Comparison of ENCODE assay signal across 8 mouse cellular contexts in genomic region chr11:97994539-97995100, GRCm38 (mm10). TPM values are rescaled to one million over a fixed set of nuclear protein-coding genes. Genes with fewer than 3 reads are reported as not detected.
DNase-seq lines count a peak whose midpoint lies in the region; ATAC-seq and TF ChIP-seq lines count a peak whose summit lies in the region.

No protein-coding gene starts in this region.

- 0 out of 2 replicates have a peak, but pooled peaks cover 3% of the 10 kb centered on the region for H3K36me3 ChIP-seq in E14TG2a.4 (ENCODE audit: insufficient read depth, low read length)
- H3K36me3 ChIP-seq in embryonic facial prominence, embryonic 13.5 days = no peaks in the 10 kb centered on the region
- no peaks in the 10 kb centered on the region for H3K36me3 ChIP-seq in heart, embryonic 13.5 days
- no peaks in the 10 kb centered on the region for H3K36me3 ChIP-seq in kidney, postnatal 0 days (ENCODE audit: insufficient read depth, low read length)
- H3K36me3 ChIP-seq in macrophage (ENCODE audit: inconsistent target) = peaks cover 10% of the 10 kb centered on the region; the same call in 1 of the 2 replicates

- H3K4me1 ChIP-seq in E14TG2a.4 (replicated peaks; ENCODE audit: low read depth, low read length) = peaks cover 36% of the 10 kb centered on the region
- H3K4me1 ChIP-seq in embryonic facial prominence, embryonic 13.5 days = peaks cover 20% of the 10 kb centered on the region
- peaks cover 28% of the 10 kb centered on the region for H3K4me1 ChIP-seq in heart, embryonic 13.5 days
- 0 out of 2 replicates have a peak, but pooled peaks cover 5% of the 10 kb centered on the region for H3K4me1 ChIP-seq in kidney, postnatal 0 days (replicated peaks; ENCODE audit: insufficient read depth, low read length)

- peaks cover 12% of the 10 kb centered on the region; the same call in 1 of the 2 replicates for H3K79me2 ChIP-seq in macrophage (ENCODE audit: inconsistent target)

- H3K9ac ChIP-seq in embryonic facial prominence, embryonic 13.5 days = peak overlapping the region; percentile 74; the same call in 1 of the 2 replicates
- peak overlapping the region; percentile 77 for H3K9ac ChIP-seq in heart, embryonic 13.5 days
- peak overlapping the region; percentile 43; the same call in 1 of the 2 replicates for H3K9ac ChIP-seq in kidney, postnatal 0 days (ENCODE audit: low read depth, low read length)

- 8% methylated on average over 13 of the region's 13 CpGs for WGBS in embryonic facial prominence, embryonic 13.5 days
- 4% methylated on average over 13 of the region's 13 CpGs for WGBS in heart, embryonic 13.5 days
- 7% methylated on average over 13 of the region's 13 CpGs for WGBS in kidney, postnatal 0 days
- 3% methylated on average over 13 of the region's 13 CpGs for WGBS in macrophage (ENCODE audit: missing documents)

- peak; percentile 67 for TF ChIP-seq CTCF in E14TG2a.4 (conservative IDR thresholded peaks at IDR 0.05; ENCODE audit: low read length)
- peak; percentile 79 for TF ChIP-seq CTCF in kidney, postnatal 0 days (IDR thresholded peaks at IDR 0.05; ENCODE audit: low read depth)

- peak overlapping the region; percentile 78 for H3K4me3 ChIP-seq in E14TG2a.4 (replicated peaks; ENCODE audit: low read length)
- H3K4me3 ChIP-seq in embryonic facial prominence, embryonic 13.5 days = peak overlapping the region; percentile 55
- H3K4me3 ChIP-seq in heart, embryonic 13.5 days = peak overlapping the region; percentile 62
- H3K4me3 ChIP-seq in kidney, postnatal 0 days (replicated peaks; ENCODE audit: low read depth, low read length) = peak overlapping the region; percentile 43
- H3K4me3 ChIP-seq in macrophage (ENCODE audit: inconsistent target) = peak overlapping the region; percentile 50

- H3K9me3 ChIP-seq in E14TG2a.4 (ENCODE audit: low read length) = no peaks in the 10 kb centered on the region
- no peaks in the 10 kb centered on the region for H3K9me3 ChIP-seq in embryonic facial prominence, embryonic 13.5 days
- no peaks in the 10 kb centered on the region for H3K9me3 ChIP-seq in heart, embryonic 13.5 days
- H3K9me3 ChIP-seq in kidney, postnatal 0 days (replicated peaks; ENCODE audit: low read length) = no peaks in the 10 kb centered on the region

- H3K4me2 ChIP-seq in embryonic facial prominence, embryonic 13.5 days = peak overlapping the region; percentile 94
- peak overlapping the region; percentile 97 for H3K4me2 ChIP-seq in heart, embryonic 13.5 days
- peak overlapping the region; percentile 75 for H3K4me2 ChIP-seq in kidney, postnatal 0 days (ENCODE audit: low read length)

- DNase-seq in adrenal gland, postnatal 25 days = peak; percentile 85
- DNase-seq in kidney, postnatal 0 days (ENCODE audit: low spot score) = peak; percentile 75
- DNase-seq in right cerebral cortex, postnatal 4 days = peak; percentile 73

- no peak; the same call in 1 of the 2 replicates for ATAC-seq in embryonic facial prominence, embryonic 13.5 days (ENCODE audit: insufficient number of reproducible peaks, insufficient read depth, low FRiP score, low TSS enrichment, low read depth)
- no peak for ATAC-seq in heart, embryonic 13.5 days (ENCODE audit: extremely low read depth, insufficient number of reproducible peaks, low FRiP score, low TSS enrichment)
- ATAC-seq in kidney, postnatal 0 days (replicated peaks; ENCODE audit: low FRiP score, low read depth) = peak; percentile 37
- ATAC-seq in activated CD4-positive, CD25-positive, alpha-beta regulatory T cell, adult 4 months = no peak

- peaks cover 9% of the 10 kb centered on the region; the same call in 1 of the 2 replicates for H3K27me3 ChIP-seq in E14TG2a.4 (ENCODE audit: insufficient read depth, low read length)
- 0 out of 2 replicates have a peak, but pooled peaks cover 2% of the 10 kb centered on the region for H3K27me3 ChIP-seq in embryonic facial prominence, embryonic 13.5 days
- peaks cover 60% of the 10 kb centered on the region for H3K27me3 ChIP-seq in heart, embryonic 13.5 days (replicated peaks)
- H3K27me3 ChIP-seq in kidney, postnatal 0 days (ENCODE audit: insufficient read depth, low read length) = no peaks in the 10 kb centered on the region

- H3K27ac ChIP-seq in embryonic facial prominence, embryonic 13.5 days = no peak overlapping the region
- no peak overlapping the region for H3K27ac ChIP-seq in heart, embryonic 13.5 days (replicated peaks)
- H3K27ac ChIP-seq in kidney, postnatal 0 days = no peak overlapping the region
- peak overlapping the region; percentile 22; the same call in 1 of the 2 replicates for H3K27ac ChIP-seq in macrophage

RNA-seq across cellular contexts. Expression of gene Arl5c, which starts 1.4 kb away (rescaled TPM):
- 0.79 TPM in 1 of 2 replicates, not detected in the other for total RNA-seq in adrenal gland, postnatal 25 days (2021)
- 9.6 and 14.7 TPM in 2 replicates for polyA plus RNA-seq in embryonic facial prominence, embryonic 13.5 days (2015; fragmentation: Nextera tagmentation; extraction: Ambion mirVana)
- polyA plus RNA-seq in heart, embryonic 13.5 days (2015; fragmentation: Nextera tagmentation; extraction: Ambion mirVana) = 4.6 and 5.1 TPM in 2 replicates
- polyA plus RNA-seq in kidney, postnatal 0 days (2015; fragmentation: Nextera tagmentation; extraction: Ambion mirVana) = 2.0 and 3.1 TPM in 2 replicates
- 1,000 to 10,000 TPM in 2 of 26 experiments, 100 to 1,000 TPM in 20, 10 to 100 TPM in 4; 31.1 to 1,259 (median 293) TPM for total RNA-seq in macrophage (2018; cell fraction: chromatin; rRNA removed)
- total RNA-seq in macrophage (2018; cell fraction: cytosol; rRNA removed) = 100 to 1,000 TPM in 11 of 26 experiments, 10 to 100 TPM in 15; 31.4 to 249 (median 89.3) TPM
- 1,000 to 10,000 TPM in 4 of 26 experiments, 100 to 1,000 TPM in 18, 10 to 100 TPM in 4; 16.7 to 1,412 (median 497) TPM for total RNA-seq in macrophage (2018; cell fraction: nucleus; rRNA removed)
- polyA plus RNA-seq in macrophage (2018) = 5.0 to 99.1 TPM (median 38.4 TPM) in 3 replicates
- 10 to 100 TPM; 70.4 to 78.5 TPM for polyA plus RNA-seq in activated CD4-positive, CD25-positive, alpha-beta regulatory T cell, adult 4 months (2017; shearing (Covaris generic))

RNA-seq across cellular contexts. Expression of gene Plxdc1, which starts 8.4 kb away (rescaled TPM):
- 13.4 and 20.9 TPM in 2 replicates for total RNA-seq in adrenal gland, postnatal 25 days (2021)
- polyA plus RNA-seq in embryonic facial prominence, embryonic 13.5 days (2015; fragmentation: Nextera tagmentation; extraction: Ambion mirVana) = 0.18 and 0.34 TPM in 2 replicates
- polyA plus RNA-seq in heart, embryonic 13.5 days (2015; fragmentation: Nextera tagmentation; extraction: Ambion mirVana) = 0.23 and 0.44 TPM in 2 replicates
- polyA plus RNA-seq in kidney, postnatal 0 days (2015; fragmentation: Nextera tagmentation; extraction: Ambion mirVana) = 1.8 and 2.1 TPM in 2 replicates
- total RNA-seq in macrophage (2018; cell fraction: chromatin; rRNA removed) = 10 to 100 TPM in 20 of 26 experiments, 1 to 10 TPM in 6; 4.1 to 53.3 (median 21.2) TPM
- 10 to 100 TPM in 12 of 26 experiments, 1 to 10 TPM in 14; 4.8 to 18.4 (median 9.6) TPM for total RNA-seq in macrophage (2018; cell fraction: cytosol; rRNA removed)
- 10 to 100 TPM in 22 of 26 experiments, 1 to 10 TPM in 4; 6.7 to 40.2 (median 15.5) TPM for total RNA-seq in macrophage (2018; cell fraction: nucleus; rRNA removed)
- 13.4 to 21.7 TPM (median 14.8 TPM) in 3 replicates for polyA plus RNA-seq in macrophage (2018)
- polyA plus RNA-seq in activated CD4-positive, CD25-positive, alpha-beta regulatory T cell, adult 4 months (2017; shearing (Covaris generic)) = 1 to 10 TPM; 5.8 to 6.4 TPM

RNA-seq across cellular contexts. Expression of gene Cacnb1, which starts 28.2 kb away (rescaled TPM):
- total RNA-seq in adrenal gland, postnatal 25 days (2021) = 7.4 and 10.4 TPM in 2 replicates
- 16.6 and 17.3 TPM in 2 replicates for polyA plus RNA-seq in embryonic facial prominence, embryonic 13.5 days (2015; fragmentation: Nextera tagmentation; extraction: Ambion mirVana)
- polyA plus RNA-seq in heart, embryonic 13.5 days (2015; fragmentation: Nextera tagmentation; extraction: Ambion mirVana) = 6.0 and 6.7 TPM in 2 replicates
- polyA plus RNA-seq in kidney, postnatal 0 days (2015; fragmentation: Nextera tagmentation; extraction: Ambion mirVana) = 8.8 and 9.0 TPM in 2 replicates
- 10 to 100 TPM in 25 of 26 experiments, 1 to 10 TPM in 1; 7.5 to 54.0 (median 29.1) TPM for total RNA-seq in macrophage (2018; cell fraction: chromatin; rRNA removed)
- 1 to 10 TPM in 25 of 26 experiments, under 1 TPM in 1; 0.98 to 6.2 (median 3.1) TPM for total RNA-seq in macrophage (2018; cell fraction: cytosol; rRNA removed)
- total RNA-seq in macrophage (2018; cell fraction: nucleus; rRNA removed) = 10 to 100 TPM in 25 of 26 experiments, 1 to 10 TPM in 1; 5.0 to 35.3 (median 19.2) TPM
- polyA plus RNA-seq in macrophage (2018) = 0.52 to 3.0 TPM (median 1.7 TPM) in 3 replicates
- 1 to 10 TPM; 1.4 to 2.9 TPM for polyA plus RNA-seq in activated CD4-positive, CD25-positive, alpha-beta regulatory T cell, adult 4 months (2017; shearing (Covaris generic))

RNA-seq across cellular contexts. Expression of gene Rpl19, which starts 31.9 kb away (rescaled TPM):
- 1,136 and 1,344 TPM in 2 replicates for total RNA-seq in adrenal gland, postnatal 25 days (2021)
- polyA plus RNA-seq in embryonic facial prominence, embryonic 13.5 days (2015; fragmentation: Nextera tagmentation; extraction: Ambion mirVana) = 983 and 1,161 TPM in 2 replicates
- polyA plus RNA-seq in heart, embryonic 13.5 days (2015; fragmentation: Nextera tagmentation; extraction: Ambion mirVana) = 676 and 751 TPM in 2 replicates
- polyA plus RNA-seq in kidney, postnatal 0 days (2015; fragmentation: Nextera tagmentation; extraction: Ambion mirVana) = 1,072 and 1,182 TPM in 2 replicates
- 100 to 1,000 TPM in 7 of 26 experiments, 10 to 100 TPM in 19; 45.2 to 275 (median 88.9) TPM for total RNA-seq in macrophage (2018; cell fraction: chromatin; rRNA removed)
- total RNA-seq in macrophage (2018; cell fraction: cytosol; rRNA removed) = 1,000 to 10,000 TPM; 1,148 to 2,667 (median 1,510) TPM
- total RNA-seq in macrophage (2018; cell fraction: nucleus; rRNA removed) = 100 to 1,000 TPM; 164 to 346 (median 261) TPM
- 1,810 to 2,012 TPM (median 1,833 TPM) in 3 replicates for polyA plus RNA-seq in macrophage (2018)
- polyA plus RNA-seq in activated CD4-positive, CD25-positive, alpha-beta regulatory T cell, adult 4 months (2017; shearing (Covaris generic)) = 1,000 to 10,000 TPM; 3,386 to 3,946 TPM

RNA-seq across cellular contexts. Expression of gene Stac2, which starts 58.6 kb away (rescaled TPM):
- total RNA-seq in adrenal gland, postnatal 25 days (2021) = 1.9 and 2.2 TPM in 2 replicates
- polyA plus RNA-seq in embryonic facial prominence, embryonic 13.5 days (2015; fragmentation: Nextera tagmentation; extraction: Ambion mirVana) = 0.30 and 0.65 TPM in 2 replicates
- polyA plus RNA-seq in heart, embryonic 13.5 days (2015; fragmentation: Nextera tagmentation; extraction: Ambion mirVana) = 0.83 and 0.84 TPM in 2 replicates
- 1.6 and 2.0 TPM in 2 replicates for polyA plus RNA-seq in kidney, postnatal 0 days (2015; fragmentation: Nextera tagmentation; extraction: Ambion mirVana)
- 1 to 10 TPM in 15 of 26 experiments, under 1 TPM in 8, not detected in 3; 0.22 to 9.7 (median 3.6) TPM for total RNA-seq in macrophage (2018; cell fraction: chromatin; rRNA removed)
- 10 to 100 TPM in 8 of 26 experiments, 1 to 10 TPM in 6, under 1 TPM in 12; 0.33 to 13.7 (median 3.8) TPM for total RNA-seq in macrophage (2018; cell fraction: cytosol; rRNA removed)
- total RNA-seq in macrophage (2018; cell fraction: nucleus; rRNA removed) = 10 to 100 TPM in 4 of 26 experiments, 1 to 10 TPM in 10, under 1 TPM in 11, not detected in 1; 0.26 to 13.5 (median 3.5) TPM
- polyA plus RNA-seq in macrophage (2018) = 3.4 to 15.5 TPM (median 9.6 TPM) in 3 replicates
- under 1 TPM in 1 of 2 experiments, not detected in 1; 0.37 TPM for polyA plus RNA-seq in activated CD4-positive, CD25-positive, alpha-beta regulatory T cell, adult 4 months (2017; shearing (Covaris generic))
